Mouse (Mus musculus) myocyte (in vitro differentiated cells): Measurements from ENCODE around the gene C5ar1. TPM values are rescaled to one million over a fixed set of nuclear protein-coding genes. Genes with fewer than 3 reads are reported as not detected.
A peak's percentile ranks its signal among the peaks of the same experiment; 100 is the strongest.
"Not testable (repeated sequence)": the region's sequence is repeated elsewhere in the genome, so short reads cannot be mapped to it uniquely, and the experiment has no call there.

Source experiments
- H3K27me3 ChIP-seq: one replicate; pipeline ENCODE4 v1.6.1; 2011; ENCODE audit not compliant: control insufficient read depth, insufficient read depth, insufficient read length
- H3K36me3 ChIP-seq: one replicate; pipeline ENCODE4 v1.6.1; 2011; ENCODE audit not compliant: control insufficient read depth, insufficient read depth
- H3K4me2 ChIP-seq: one replicate; pipeline ENCODE4 v1.6.1; 2011; ENCODE audit warnings: low read depth, control low read depth
- H3K4me3 ChIP-seq: one replicate; pipeline ENCODE4 v1.5.1; 2011; ENCODE audit warnings: mild to moderate bottlenecking, control low read depth, moderate library complexity
- H3K79me2 ChIP-seq: one replicate; pipeline ENCODE4 v1.6.1; 2011; ENCODE audit not compliant: control insufficient read depth, insufficient read depth
- H3ac ChIP-seq: one replicate; pipeline ENCODE4 v1.6.1; 2011; ENCODE audit not compliant: control insufficient read depth, insufficient read length
- CEBPB ChIP-seq: IDR thresholded peaks from 2 replicates; pipeline ENCODE4 v1.6.1; 2011; ENCODE audit warnings: mild to moderate bottlenecking, moderate library complexity; ENCODE audit not compliant: poor library complexity, insufficient read depth, severe bottlenecking
- E2F4 ChIP-seq: IDR thresholded peaks from one replicate; pipeline ENCODE4 v1.6.1; 2011; ENCODE audit warnings: mild to moderate bottlenecking, control low read depth, moderate library complexity; ENCODE audit not compliant: insufficient read depth
- MAX ChIP-seq: IDR thresholded peaks from one replicate; pipeline ENCODE4 v1.6.1; 2011; ENCODE audit warnings: low read depth, mild to moderate bottlenecking, control low read depth
- MYOD1 ChIP-seq, 3 experiments: IDR thresholded peaks; one replicate each; pipeline ENCODE4 v1.6.1; 2011; ENCODE audit warnings: control low read depth in 2 of 3, low read depth in 2 of 3, mild to moderate bottlenecking in 2 of 3, moderate library complexity in 1 of 3; ENCODE audit not compliant: insufficient read length in 2 of 3, control insufficient read depth in 1 of 3
- MYOG ChIP-seq, 3 experiments: IDR thresholded peaks; one replicate each; pipeline ENCODE4 v1.6.1; 2011; ENCODE audit warnings: control low read depth in 2 of 3, low read depth in 2 of 3, mild to moderate bottlenecking in 2 of 3; ENCODE audit not compliant: insufficient read length in 2 of 3, control insufficient read depth in 1 of 3, insufficient read depth in 1 of 3
- POLR2A ChIP-seq: IDR thresholded peaks from one replicate; pipeline ENCODE4 v1.6.1; 2011; ENCODE audit warnings: low read depth, mild to moderate bottlenecking, control low read depth, moderate library complexity; ENCODE audit not compliant: insufficient read length
- POLR2AphosphoS2 ChIP-seq: IDR thresholded peaks from one replicate; pipeline ENCODE4 v1.6.1; 2011; ENCODE audit warnings: low read depth, control low read depth; ENCODE audit not compliant: insufficient read length
- REST ChIP-seq: IDR thresholded peaks from one replicate; pipeline ENCODE4 v1.6.1; 2011; ENCODE audit warnings: mild to moderate bottlenecking, control low read depth, moderate library complexity; ENCODE audit not compliant: insufficient read depth, insufficient read length
- SRF ChIP-seq: IDR thresholded peaks from one replicate; pipeline ENCODE4 v1.6.1; 2011; ENCODE audit warnings: low read depth; ENCODE audit not compliant: control insufficient read depth, insufficient read length
- TCF12 ChIP-seq: IDR thresholded peaks from one replicate; pipeline ENCODE4 v1.6.1; 2011; ENCODE audit warnings: mild to moderate bottlenecking, control low read depth; ENCODE audit not compliant: poor library complexity, insufficient read depth, severe bottlenecking
- TCF3 ChIP-seq: IDR thresholded peaks from one replicate; pipeline ENCODE4 v1.6.1; 2011; ENCODE audit warnings: low read depth, control low read depth; ENCODE audit not compliant: insufficient read length
- USF1 ChIP-seq: IDR thresholded peaks from one replicate; pipeline ENCODE4 v1.6.1; 2011; ENCODE audit warnings: low read depth, mild to moderate bottlenecking, control low read depth, moderate library complexity
- polyA plus RNA-seq: library from polyadenylated mRNA; unstranded; fragments of >200 nt; fragmentation: generic; extraction: Trizol; gene quantifications from one replicate; pipeline ENCODE4 v1.2.1, GENCODE M21; 2012; ENCODE audit warnings: missing spikeins

The C5ar1 gene
- not detected for polyA plus RNA-seq

- H3K4me2 ChIP-seq: no peak within 1 kb of the TSS
- no peak within 1 kb of the TSS for H3ac ChIP-seq
- TF ChIP-seq CEBPB (no peak), USF1 (no peak), MYOG (IDR thresholded peaks at IDR 0.05; ENCODE audit: control insufficient read depth in 1 of 3, insufficient read depth in 1 of 3, insufficient read length in 2 of 3, low read depth in 2 of 3) (no peak), POLR2AphosphoS2 (no peak), TCF3 (no peak), TCF12 (no peak), E2F4 (no peak), SRF (no peak), MYOD1 (IDR thresholded peaks at IDR 0.05; ENCODE audit: control insufficient read depth in 1 of 3, insufficient read length in 2 of 3, low read depth in 2 of 3) (no peak), POLR2A (no peak), REST (no peak)
- no peaks in the 10 kb centered on the region for H3K36me3 ChIP-seq
- H3K27me3 ChIP-seq: no peaks in the 10 kb centered on the region
- H3K79me2 ChIP-seq: no peaks in the 10 kb centered on the region
- no peak within 1 kb of the TSS for H3K4me3 ChIP-seq
Measured at GRCm38 (mm10) chr7:16259110-16259590, at the start of gene C5ar1. TSS of gene C5ar1 (minus strand) at chr7:16259540.

- peaks cover 10% of the 10 kb centered on the region for H3K79me2 ChIP-seq
- H3K4me3 ChIP-seq: peak overlapping the region; percentile 96
- no peaks in the 10 kb centered on the region for H3K27me3 ChIP-seq
- H3K36me3 ChIP-seq: no peaks in the 10 kb centered on the region
- H3ac ChIP-seq: peak overlapping the region; percentile 95
- TF ChIP-seq REST (no peak), SRF (no peak), TCF12 (no peak), MAX (no peak), USF1 (no peak), POLR2A (no peak), MYOG (IDR thresholded peaks at IDR 0.05; ENCODE audit: control insufficient read depth in 1 of 3, insufficient read depth in 1 of 3, insufficient read length in 2 of 3, low read depth in 2 of 3) (no peak), TCF3 (no peak), POLR2AphosphoS2 (no peak), CEBPB (no peak), E2F4 (no peak), MYOD1 (IDR thresholded peaks at IDR 0.05; ENCODE audit: control insufficient read depth in 1 of 3, insufficient read length in 2 of 3, low read depth in 2 of 3) (no peak)
- H3K4me2 ChIP-seq: peak overlapping the region; percentile 86
Measured at GRCm38 (mm10) chr7:16308555-16309317, 49.4 kb upstream of the C5ar1 start.

- Histone ChIP-seq H3ac (peak within 1 kb of the TSS; percentile 95), H3K4me2 (peak within 1 kb of the TSS; percentile 86), H3K79me2 (peaks cover 10% of the 10 kb centered on the region), H3K4me3 (peak within 1 kb of the TSS; percentile 96)
- not testable (repeated sequence) for H3K27me3 ChIP-seq, H3K36me3 ChIP-seq
Measured at GRCm38 (mm10) chr7:16308093-16308492, 48.8 kb upstream of the C5ar1 start, which contains the start of gene Bbc3. TSS of gene Bbc3 (plus strand) at chr7:16308393.

GRCm38 (mm10) chr7:16307141-16307540 is 47.8 kb upstream of the C5ar1 start:
- not testable (repeated sequence) for H3K27me3 ChIP-seq, H3K4me2 ChIP-seq, H3ac ChIP-seq, H3K4me3 ChIP-seq, H3K36me3 ChIP-seq
- H3K79me2 ChIP-seq: peaks cover 10% of the 10 kb centered on the region

- H3K79me2 ChIP-seq: no peaks in the 10 kb centered on the region
- H3K4me3 ChIP-seq: no peak overlapping the region
- no peaks in the 10 kb centered on the region for H3K27me3 ChIP-seq
- TF ChIP-seq CEBPB (no peak), TCF3 (no peak), TCF12 (no peak), POLR2AphosphoS2 (peak; percentile 80), SRF (no peak), E2F4 (no peak), POLR2A (no peak), REST (no peak)
- H3K4me2 ChIP-seq: peak overlapping the region; percentile 56
- no peaks in the 10 kb centered on the region for H3K36me3 ChIP-seq
- H3ac ChIP-seq: no peak overlapping the region
Measured at GRCm38 (mm10) chr7:16299419-16300035, 40.2 kb upstream of the C5ar1 start.
